Comparison of ENCODE assay signal across 8 mouse cellular contexts in genomic region chr11:58168167-58168915, GRCm38 (mm10). TPM values are rescaled to one million over a fixed set of nuclear protein-coding genes. Genes with fewer than 3 reads are reported as not detected.
DNase-seq lines count a peak whose midpoint lies in the region; ATAC-seq lines count a peak whose summit lies in the region.

Gene Gemin5, minus strand, starts transcription at chr11:58168539.

- H3K36me3 ChIP-seq in heart, embryonic 14.5 days (ENCODE audit: control insufficient read depth, insufficient read depth, low read length) = peaks cover 41% of the 10 kb centered on the region
- H3K36me3 ChIP-seq in liver, embryonic 13.5 days = peaks cover 43% of the 10 kb centered on the region
- H3K36me3 ChIP-seq in stomach, embryonic 14.5 days (ENCODE audit: control insufficient read depth, insufficient read depth, low read length) = peaks cover 18% of the 10 kb centered on the region; the same call in 1 of the 2 replicates

- H3K9ac ChIP-seq in heart, embryonic 14.5 days (ENCODE audit: low read length) = peak within 1 kb of the TSS; percentile 79
- H3K9ac ChIP-seq in liver, embryonic 13.5 days = peak within 1 kb of the TSS; percentile 91
- peak within 1 kb of the TSS; percentile 80 for H3K9ac ChIP-seq in stomach, embryonic 14.5 days (replicated peaks; ENCODE audit: low read depth, low read length)

- peak within 1 kb of the TSS; percentile 67 to 99 for H3K4me3 ChIP-seq in heart, embryonic 14.5 days (ENCODE audit: control insufficient read depth in 1 of 2, insufficient read depth in 1 of 2, low read depth in 1 of 2, low read length in 2 of 2)
- H3K4me3 ChIP-seq in liver, embryonic 13.5 days (replicated peaks) = peak within 1 kb of the TSS; percentile 96
- peak within 1 kb of the TSS; percentile 85 for H3K4me3 ChIP-seq in stomach, embryonic 14.5 days (ENCODE audit: low read depth, low read length)

- H3K4me1 ChIP-seq in heart, embryonic 14.5 days (ENCODE audit: control insufficient read depth in 2 of 2, insufficient read depth in 2 of 2, low read length in 2 of 2) = peaks cover 0 to 14% of the 10 kb centered on the region in 2 experiments; a peak in 3 of 4 replicates
- H3K4me1 ChIP-seq in liver, embryonic 13.5 days (replicated peaks) = peaks cover 50% of the 10 kb centered on the region
- peaks cover 16% of the 10 kb centered on the region; the same call in 1 of the 2 replicates for H3K4me1 ChIP-seq in stomach, embryonic 14.5 days (ENCODE audit: control insufficient read depth, insufficient read depth, low read length)

- H3K4me2 ChIP-seq in heart, embryonic 14.5 days (ENCODE audit: low read length) = peak within 1 kb of the TSS; percentile 74
- H3K4me2 ChIP-seq in liver, embryonic 13.5 days = peak within 1 kb of the TSS; percentile 85
- peak within 1 kb of the TSS; percentile 74 for H3K4me2 ChIP-seq in stomach, embryonic 14.5 days (replicated peaks; ENCODE audit: low read depth, low read length)

- peak; percentile 73 for ATAC-seq in heart, embryonic 14.5 days (ENCODE audit: insufficient number of reproducible peaks, insufficient read depth, low FRiP score, low read depth)
- ATAC-seq in liver, embryonic 13.5 days (ENCODE audit: low read depth) = peak; percentile 73
- ATAC-seq in stomach, embryonic 14.5 days (ENCODE audit: insufficient number of reproducible peaks, insufficient read depth, low FRiP score, low read depth) = peak; percentile 84

- no peaks in the 10 kb centered on the region for H3K27me3 ChIP-seq in heart, embryonic 14.5 days (ENCODE audit: control insufficient read depth, insufficient read depth, low read length)
- no peaks in the 10 kb centered on the region for H3K27me3 ChIP-seq in liver, embryonic 13.5 days
- H3K27me3 ChIP-seq in stomach, embryonic 14.5 days (ENCODE audit: control insufficient read depth, insufficient read depth, low read length) = no peaks in the 10 kb centered on the region

- DNase-seq in CD8-positive naive resting alpha-beta T cell, adult 2 months (ENCODE audit: low read depth in 2 of 2, low spot score in 2 of 2) = peak; percentile 73 to 79
- peak; percentile 76 for DNase-seq in c-Kit-negative CD71-positive TER-119-positive erythroid progenitor cells, embryonic 14.5 days (ENCODE audit: low read depth, low spot score)
- DNase-seq in fibroblast of lung, adult 2 months (ENCODE audit: low read depth) = peak; percentile 42
- peak; percentile 91 for DNase-seq in kidney, postnatal 14 days
- peak; percentile 76 for DNase-seq in liver, embryonic 13.5 days
- DNase-seq in natural killer cell, adult 2 months (ENCODE audit: low spot score in 2 of 2) = peak; percentile 74 to 81

- WGBS in heart, embryonic 14.5 days = 2% methylated on average over 68 of the region's 71 CpGs
- WGBS in liver, embryonic 13.5 days (ENCODE audit: insufficient replicate concordance) = 1% methylated on average over 71 of the region's 71 CpGs
- 1% methylated on average over 69 of the region's 71 CpGs for WGBS in stomach, embryonic 14.5 days

- H3K27ac ChIP-seq in heart, embryonic 14.5 days (replicated peaks in 1 of 2; ENCODE audit: control insufficient read depth in 1 of 2, insufficient read depth in 1 of 2, low read depth in 2 of 2, low read length in 2 of 2) = peak within 1 kb of the TSS; percentile 30 to 59
- H3K27ac ChIP-seq in liver, embryonic 13.5 days = peak within 1 kb of the TSS; percentile 75
- peak within 1 kb of the TSS; percentile 39; the same call in 1 of the 2 replicates for H3K27ac ChIP-seq in stomach, embryonic 14.5 days (ENCODE audit: low read length)

- no peaks in the 10 kb centered on the region for H3K9me3 ChIP-seq in heart, embryonic 14.5 days (ENCODE audit: control insufficient read depth, low read length)
- H3K9me3 ChIP-seq in liver, embryonic 13.5 days (replicated peaks) = no peaks in the 10 kb centered on the region
- H3K9me3 ChIP-seq in stomach, embryonic 14.5 days (ENCODE audit: control insufficient read depth, low read depth, low read length) = no peaks in the 10 kb centered on the region

RNA-seq across cellular contexts. Expression of gene Gemin5, which starts in this region (rescaled TPM):
- polyA plus RNA-seq in heart, embryonic 14.5 days (2014; fragmentation: Nextera tagmentation; extraction: Ambion mirVana) = 13.3 and 14.1 TPM in 2 replicates
- polyA plus RNA-seq in liver, embryonic 13.5 days (2015; fragmentation: Nextera tagmentation; extraction: Ambion mirVana) = 15.5 and 16.0 TPM in 2 replicates
- polyA plus RNA-seq in stomach, embryonic 14.5 days (2014; fragmentation: Nextera tagmentation; extraction: Ambion mirVana) = 21.4 and 24.4 TPM in 2 replicates

Comparison
In these comparisons a context has a peak if more than half of its experiments do, and no peak if none do; other contexts are left out.
1. Peak in every context shown above with its lines: DNase-seq, ATAC-seq, H3K4me3 ChIP-seq and H3K27ac ChIP-seq.